Mouse (Mus musculus): Measurements from ENCODE around the gene Adcy9. TPM values are rescaled to one million over a fixed set of nuclear protein-coding genes. Genes with fewer than 3 reads are reported as not detected.

Gene Adcy9
- total and polyA plus RNA-seq, 3 experiments, result 1.1 to 3.1 (median 1.2) TPM

GRCm38 (mm10) chr16:4381487-4381886, 38.8 kb downstream of the Adcy9 start:
- H3K27me3 ChIP-seq (replicated peaks), result no peaks in the 10 kb centered on the region
- DNase-seq (ENCODE audit: extremely low read depth), result peak; percentile 26
- H3K4me1 ChIP-seq (ENCODE audit: control insufficient read depth in 1 of 2, insufficient read depth in 2 of 2), result peaks cover 6 to 29% of the 10 kb centered on the region in 2 experiments
- no peaks in the 10 kb centered on the region for H3K36me3 ChIP-seq (replicated peaks in 1 of 2; ENCODE audit: control insufficient read depth in 1 of 2, insufficient read depth in 1 of 2, low read length in 1 of 2)
- dilution Hi-C loops (cut with MboI; ENCODE audit: extremely low pct_ligation_motif_present, extremely low pct_unique_long_range_greater_than_20kb, low sequenced_read_pairs), result no loop called here
- no peak for TF ChIP-seq MEF2A (IDR thresholded peaks at IDR 0.05; ENCODE audit: borderline replicate concordance, low read depth, low read length)
- TF ChIP-seq PAX5 (IDR thresholded peaks at IDR 0.05; ENCODE audit: low read length), result no peak
- no peak for TF ChIP-seq MAX (IDR thresholded peaks at IDR 0.05; ENCODE audit: low read length)
- 0 out of 2 replicates have a peak, but pooled peaks have one; percentile 24 for TF ChIP-seq EP300 (IDR thresholded peaks at IDR 0.05; ENCODE audit: low read length)
- no peak for TF ChIP-seq ZNF384 (IDR thresholded peaks at IDR 0.05; ENCODE audit: low read depth, low read length)
- TF ChIP-seq SMC3 (IDR thresholded peaks at IDR 0.05; ENCODE audit: low read depth, low read length), result no peak
- no peak for TF ChIP-seq UBTF (IDR thresholded peaks at IDR 0.05; ENCODE audit: low read depth, low read length)
- TF ChIP-seq ETS1 (conservative IDR thresholded peaks at IDR 0.05; ENCODE audit: low read depth, low read length), result 0 out of 2 replicates have a peak, but pooled peaks have one; percentile 19
- no peak for TF ChIP-seq SIN3A (IDR thresholded peaks at IDR 0.05; ENCODE audit: low read length)
- no peak overlapping the region for H3K9ac ChIP-seq (ENCODE audit: insufficient read depth, low read depth)
- no peak overlapping the region for H3K27ac ChIP-seq (ENCODE audit: insufficient read depth, low read depth)
- H3K9me3 ChIP-seq (replicated peaks; ENCODE audit: low read length), result no peaks in the 10 kb centered on the region
- peak overlapping the region; percentile 45 for H3K4me2 ChIP-seq (ENCODE audit: insufficient read depth, low read depth, poor library complexity, severe bottlenecking)
- H3K4me3 ChIP-seq (replicated peaks in 1 of 3; ENCODE audit: low read depth in 2 of 3, low read length in 2 of 3, poor library complexity in 1 of 3), result peak overlapping the region in 1 of 3 experiments; percentile 17
- H3K79me2 ChIP-seq (replicated peaks; ENCODE audit: control insufficient read depth, extremely low read depth, insufficient read depth, poor library complexity, severe bottlenecking), result no peaks in the 10 kb centered on the region
- in situ Hi-C loops (cut with MboI; ENCODE audit: low pct_ligation_motif_present, low pct_unique_long_range_greater_than_20kb, low sequenced_read_pairs), result no loop called here

GRCm38 (mm10) chr16:4378788-4379187, 41.5 kb downstream of the Adcy9 start:
- in situ Hi-C loops (cut with MboI; ENCODE audit: low pct_ligation_motif_present, low pct_unique_long_range_greater_than_20kb, low sequenced_read_pairs) (no loop called here), dilution Hi-C loops (cut with MboI; ENCODE audit: extremely low pct_ligation_motif_present, extremely low pct_unique_long_range_greater_than_20kb, low sequenced_read_pairs) (no loop called here)
- DNase-seq (ENCODE audit: extremely low read depth), result no peak
- Histone ChIP-seq H3K36me3 (replicated peaks in 1 of 2; ENCODE audit: control insufficient read depth in 1 of 2, insufficient read depth in 1 of 2, low read length in 1 of 2) (no peaks in the 10 kb centered on the region), H3K79me2 (replicated peaks; ENCODE audit: control insufficient read depth, extremely low read depth, insufficient read depth, poor library complexity, severe bottlenecking) (no peaks in the 10 kb centered on the region), H3K9me3 (replicated peaks; ENCODE audit: low read length) (no peaks in the 10 kb centered on the region), H3K4me2 (ENCODE audit: insufficient read depth, low read depth, poor library complexity, severe bottlenecking) (no peak overlapping the region), H3K4me1 (ENCODE audit: control insufficient read depth in 1 of 2, insufficient read depth in 2 of 2) (peaks cover 6 to 29% of the 10 kb centered on the region in 2 experiments), H3K27ac (ENCODE audit: insufficient read depth, low read depth) (no peak overlapping the region), H3K27me3 (replicated peaks) (no peaks in the 10 kb centered on the region), H3K9ac (ENCODE audit: insufficient read depth, low read depth) (no peak overlapping the region), H3K4me3 (replicated peaks in 1 of 3; ENCODE audit: low read depth in 2 of 3, low read length in 2 of 3, poor library complexity in 1 of 3) (no peak overlapping the region)
- TF ChIP-seq SIN3A (IDR thresholded peaks at IDR 0.05; ENCODE audit: low read length) (no peak), MAX (IDR thresholded peaks at IDR 0.05; ENCODE audit: low read length) (peak; percentile 28; the same call in 1 of the 2 replicates)

- H3K79me2 ChIP-seq (replicated peaks; ENCODE audit: control insufficient read depth, extremely low read depth, insufficient read depth, poor library complexity, severe bottlenecking), result no peaks in the 10 kb centered on the region
- in situ Hi-C loops (cut with MboI; ENCODE audit: low pct_ligation_motif_present, low pct_unique_long_range_greater_than_20kb, low sequenced_read_pairs), result no loop called here
- no peak overlapping the region for H3K9ac ChIP-seq (ENCODE audit: insufficient read depth, low read depth)
- no peaks in the 10 kb centered on the region for H3K9me3 ChIP-seq (replicated peaks; ENCODE audit: low read length)
- no peak overlapping the region for H3K4me3 ChIP-seq (replicated peaks in 1 of 3; ENCODE audit: low read depth in 2 of 3, low read length in 2 of 3, poor library complexity in 1 of 3)
- no peak overlapping the region for H3K27ac ChIP-seq (ENCODE audit: insufficient read depth, low read depth)
- no peak for DNase-seq (ENCODE audit: extremely low read depth)
- TF ChIP-seq JUND (conservative IDR thresholded peaks at IDR 0.05; ENCODE audit: low read depth, low read length), result no peak
- no peak for TF ChIP-seq MXI1 (IDR thresholded peaks at IDR 0.05; ENCODE audit: low read depth, low read length)
- no peak for TF ChIP-seq MAX (IDR thresholded peaks at IDR 0.05; ENCODE audit: low read length)
- no peak for TF ChIP-seq MAZ (IDR thresholded peaks at IDR 0.05; ENCODE audit: low read depth, low read length)
- TF ChIP-seq CHD1 (IDR thresholded peaks at IDR 0.05; ENCODE audit: low read depth, low read length), result no peak
- TF ChIP-seq E2F4 (IDR thresholded peaks at IDR 0.05; ENCODE audit: insufficient replicate concordance, low read depth, low read length), result no peak
- no peak for TF ChIP-seq HCFC1 (IDR thresholded peaks at IDR 0.05; ENCODE audit: low read depth, low read length)
- TF ChIP-seq MYC (IDR thresholded peaks at IDR 0.05; ENCODE audit: low read depth, low read length), result no peak
- no peak for TF ChIP-seq PAX5 (IDR thresholded peaks at IDR 0.05; ENCODE audit: low read length)
- no peak for TF ChIP-seq SIN3A (IDR thresholded peaks at IDR 0.05; ENCODE audit: low read length)
- no peak for TF ChIP-seq IRF4 (IDR thresholded peaks at IDR 0.05; ENCODE audit: low read depth, low read length)
- no peak for TF ChIP-seq NRF1 (IDR thresholded peaks at IDR 0.05; ENCODE audit: low read depth, low read length)
- no peak for TF ChIP-seq CHD2 (IDR thresholded peaks at IDR 0.05; ENCODE audit: low read length)
- no peak for TF ChIP-seq KAT2A (IDR thresholded peaks at IDR 0.05; ENCODE audit: insufficient replicate concordance, low read length)
- TF ChIP-seq BHLHE40 (IDR thresholded peaks at IDR 0.05; ENCODE audit: low read depth, low read length), result no peak
- no peak for TF ChIP-seq RCOR1 (conservative IDR thresholded peaks at IDR 0.05; ENCODE audit: low read depth, low read length)
- dilution Hi-C loops (cut with MboI; ENCODE audit: extremely low pct_ligation_motif_present, extremely low pct_unique_long_range_greater_than_20kb, low sequenced_read_pairs), result no loop called here
- no peak overlapping the region for H3K4me2 ChIP-seq (ENCODE audit: insufficient read depth, low read depth, poor library complexity, severe bottlenecking)
- no peaks in the 10 kb centered on the region for H3K27me3 ChIP-seq (replicated peaks)
- H3K4me1 ChIP-seq (ENCODE audit: control insufficient read depth in 1 of 2, insufficient read depth in 2 of 2), result peaks cover 6 to 17% of the 10 kb centered on the region in 2 experiments
- H3K36me3 ChIP-seq (replicated peaks in 1 of 2; ENCODE audit: control insufficient read depth in 1 of 2, insufficient read depth in 1 of 2, low read length in 1 of 2), result no peaks in the 10 kb centered on the region
Observed at GRCm38 (mm10) chr16:4377556-4377955, 42.7 kb downstream of the Adcy9 start.
